Mouse (Mus musculus) hindbrain, embryonic 15.5 days (tissue): ENCODE data around the gene H13. TPM values are rescaled to one million over a fixed set of nuclear protein-coding genes. Genes with fewer than 3 reads are reported as not detected.
A peak's percentile ranks its signal among the peaks of the same experiment; 100 is the strongest.

ENCODE experiments used
- ATAC-seq: fragments of 200-750 bp; cut with Nextera tagmentation; 2 replicates; pipeline ENCODE4 v1.8.0; 2017; ENCODE audit warnings: low read depth, moderate number of reproducible peaks, moderate TSS enrichment; ENCODE audit not compliant: low FRiP score
- H3K27ac ChIP-seq: fragments of 300-500 bp; sonication (generic); replicated peaks from 2 replicates; pipeline ENCODE4 v1.5.1; 2015; ENCODE audit warnings: mild to moderate bottlenecking, inconsistent platforms
- H3K27me3 ChIP-seq: fragments of 300-500 bp; sonication (generic); 2 replicates; pipeline ENCODE4 v1.6.1; 2015; ENCODE audit warnings: control low read depth, inconsistent platforms
- H3K36me3 ChIP-seq: fragments of 300-500 bp; sonication (generic); 2 replicates; pipeline ENCODE4 v1.6.1; 2015; ENCODE audit warnings: control low read depth, inconsistent platforms
- H3K4me1 ChIP-seq: fragments of 300-500 bp; sonication (generic); replicated peaks from 2 replicates; pipeline ENCODE4 v1.6.1; 2015; ENCODE audit warnings: control low read depth, inconsistent platforms
- H3K4me2 ChIP-seq: fragments of 300-500 bp; sonication (generic); 2 replicates; pipeline ENCODE4 v1.6.1; 2015; ENCODE audit warnings: moderate library complexity, mild to moderate bottlenecking, inconsistent platforms
- H3K4me3 ChIP-seq: fragments of 300-500 bp; sonication (generic); 2 replicates; pipeline ENCODE4 v1.5.1; 2015; ENCODE audit warnings: mild to moderate bottlenecking, inconsistent platforms
- H3K9ac ChIP-seq: fragments of 300-500 bp; sonication (generic); 2 replicates; pipeline ENCODE4 v1.6.1; 2015; ENCODE audit warnings: inconsistent platforms
- H3K9me3 ChIP-seq: fragments of 300-500 bp; sonication (generic); 2 replicates; pipeline ENCODE4 v1.6.1; 2016; ENCODE audit warnings: control low read depth, inconsistent platforms
- WGBS: fragments of 180-500 bp; shearing (Covaris S2); methylation state at CpG from one replicate; pipeline ENCODE4 v1.1.7; 2015; 5-methylcytosine and 5-hydroxymethylcytosine counted together
- polyA plus RNA-seq: library from polyadenylated mRNA; unstranded; fragments of >200 nt; fragmentation: Nextera tagmentation; extraction: Ambion mirVana; gene quantifications from 2 replicates; pipeline ENCODE4 v1.2.1, GENCODE M21; 2015

Gene H13
- polyA plus RNA-seq, 1 experiment from 2014 or later: 177 TPM

DNA sequence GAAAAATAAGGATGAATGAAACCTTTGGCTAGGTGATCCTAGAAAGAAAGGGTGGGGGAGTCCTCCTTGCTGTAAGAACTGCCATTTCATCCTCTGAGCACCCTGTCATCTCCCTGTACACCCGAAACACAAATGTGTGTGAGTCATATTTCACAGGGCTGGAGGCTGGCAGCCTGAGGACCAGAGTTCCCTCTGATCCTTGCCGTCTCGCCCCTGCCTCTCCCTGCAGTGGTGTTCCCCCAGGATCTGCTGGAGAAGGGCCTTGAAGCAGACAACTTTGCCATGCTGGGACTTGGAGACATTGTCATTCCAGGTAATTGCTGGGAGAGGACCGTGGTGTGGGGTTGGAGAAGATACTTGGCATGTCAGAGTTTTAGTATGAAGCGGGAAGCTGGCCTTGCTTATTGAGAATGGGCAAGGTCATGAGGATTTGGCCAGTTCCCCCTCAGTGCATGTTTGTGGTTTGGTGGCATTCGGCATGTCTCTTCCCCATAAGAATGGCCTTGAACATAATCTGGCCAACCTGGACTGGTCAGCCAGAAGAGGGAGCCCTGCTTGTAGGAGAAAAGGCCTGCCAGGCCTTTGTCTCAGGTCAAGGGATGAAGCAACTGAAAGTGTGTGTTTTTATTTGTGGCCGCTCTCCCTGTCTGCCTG is 22.4 kb downstream of the H13 start:
- Histone ChIP-seq H3K9ac (no peak overlapping the region), H3K27ac (0 out of 2 replicates have a peak overlapping the region, but pooled peaks have one; percentile 50), H3K4me1 (peaks cover 24% of the 10 kb centered on the region), H3K4me2 (no peak overlapping the region), H3K4me3 (no peak overlapping the region), H3K9me3 (no peaks in the 10 kb centered on the region), H3K36me3 (peaks cover 32% of the 10 kb centered on the region), H3K27me3 (no peaks in the 10 kb centered on the region)
- 73% methylated on average over 7 of the region's 7 CpGs for WGBS
- no peak for ATAC-seq

DNA sequence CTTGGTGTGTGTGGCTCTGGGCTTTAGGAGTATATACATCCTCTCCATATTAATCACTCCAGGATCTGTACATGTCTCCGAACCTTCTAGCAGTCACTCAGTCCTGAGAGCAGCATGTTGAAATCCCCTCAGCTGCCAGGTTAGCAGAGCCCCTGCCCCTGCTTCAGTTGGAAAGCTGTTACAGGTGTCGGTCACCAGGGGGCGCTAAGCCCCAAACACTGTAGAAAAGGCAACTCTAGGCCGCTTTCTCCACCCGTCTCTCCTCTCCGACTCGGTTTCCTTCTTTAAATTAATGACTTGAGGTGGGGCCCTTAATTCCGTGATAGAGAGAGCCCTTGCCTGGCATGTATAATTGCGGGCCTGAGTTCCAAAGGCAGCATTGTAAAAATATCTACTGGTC is 24.0 kb downstream of the H13 start:
- peak; percentile 29; the same call in 1 of the 2 replicates for ATAC-seq
- 16% methylated on average over 9 of the region's 9 CpGs for WGBS
- Histone ChIP-seq H3K4me3 (peak overlapping the region; percentile 16; the same call in 1 of the 2 replicates), H3K27ac (0 out of 2 replicates have a peak overlapping the region, but pooled peaks have one; percentile 17), H3K36me3 (peaks cover 27% of the 10 kb centered on the region), H3K4me1 (peaks cover 21% of the 10 kb centered on the region), H3K4me2 (peak overlapping the region; percentile 43), H3K9me3 (no peaks in the 10 kb centered on the region), H3K9ac (peak overlapping the region; percentile 6; the same call in 1 of the 2 replicates), H3K27me3 (no peaks in the 10 kb centered on the region)

DNA sequence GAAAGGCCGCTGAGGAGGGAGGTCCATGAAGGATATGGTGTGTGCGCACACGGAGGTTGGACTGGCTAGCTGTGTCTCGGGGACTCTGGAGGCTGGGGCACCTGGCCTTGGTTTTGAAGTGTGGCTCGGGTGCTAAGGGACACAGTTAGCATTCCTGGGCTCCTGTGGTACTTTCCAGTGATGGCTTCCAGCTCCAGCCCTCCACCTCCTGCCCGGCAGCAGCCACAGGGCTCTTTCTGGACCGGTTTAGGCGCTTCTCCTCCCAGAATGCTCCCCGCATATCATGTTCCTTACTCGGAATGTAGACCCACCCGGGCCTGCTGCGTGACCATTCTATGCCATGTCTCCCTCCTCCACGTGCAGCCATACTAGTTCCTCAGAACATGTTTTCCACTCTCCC is 24.5 kb downstream of the H13 start:
- Histone ChIP-seq H3K9me3 (no peaks in the 10 kb centered on the region), H3K4me3 (peak overlapping the region; percentile 16; the same call in 1 of the 2 replicates), H3K9ac (peak overlapping the region; percentile 6; the same call in 1 of the 2 replicates), H3K4me1 (peaks cover 16% of the 10 kb centered on the region), H3K4me2 (peak overlapping the region; percentile 43), H3K27ac (0 out of 2 replicates have a peak overlapping the region, but pooled peaks have one; percentile 17), H3K27me3 (no peaks in the 10 kb centered on the region), H3K36me3 (peaks cover 32% of the 10 kb centered on the region)
- 89% methylated on average over 13 of the region's 13 CpGs for WGBS
- no peak for ATAC-seq

DNA sequence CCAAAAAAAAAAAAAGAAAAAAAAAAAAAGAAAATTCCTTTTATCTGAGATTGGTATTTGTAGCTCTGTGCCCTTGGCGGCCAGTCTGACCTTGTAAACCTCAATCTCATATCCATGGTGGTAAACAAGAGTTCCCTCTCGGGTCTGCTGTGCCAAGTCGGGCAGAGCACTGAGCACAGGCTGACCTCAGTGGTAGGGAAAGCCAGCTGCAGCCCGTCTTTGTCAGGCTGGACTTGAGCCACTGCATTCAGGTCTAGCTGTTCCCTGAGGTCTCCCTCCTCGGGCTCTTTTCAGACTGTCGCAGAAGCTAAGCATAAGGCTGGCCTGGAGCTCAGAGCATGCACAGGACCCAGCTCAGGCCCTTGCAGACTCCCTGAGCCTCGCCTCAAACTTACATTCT is 25.4 kb downstream of the H13 start:
- Histone ChIP-seq H3K4me2 (no peak overlapping the region), H3K9ac (no peak overlapping the region), H3K27ac (no peak overlapping the region), H3K36me3 (peaks cover 34% of the 10 kb centered on the region), H3K27me3 (no peaks in the 10 kb centered on the region), H3K4me1 (peaks cover 15% of the 10 kb centered on the region), H3K4me3 (no peak overlapping the region), H3K9me3 (no peaks in the 10 kb centered on the region)
- ATAC-seq: no peak
- 84% methylated on average over 7 of the region's 7 CpGs for WGBS

DNA sequence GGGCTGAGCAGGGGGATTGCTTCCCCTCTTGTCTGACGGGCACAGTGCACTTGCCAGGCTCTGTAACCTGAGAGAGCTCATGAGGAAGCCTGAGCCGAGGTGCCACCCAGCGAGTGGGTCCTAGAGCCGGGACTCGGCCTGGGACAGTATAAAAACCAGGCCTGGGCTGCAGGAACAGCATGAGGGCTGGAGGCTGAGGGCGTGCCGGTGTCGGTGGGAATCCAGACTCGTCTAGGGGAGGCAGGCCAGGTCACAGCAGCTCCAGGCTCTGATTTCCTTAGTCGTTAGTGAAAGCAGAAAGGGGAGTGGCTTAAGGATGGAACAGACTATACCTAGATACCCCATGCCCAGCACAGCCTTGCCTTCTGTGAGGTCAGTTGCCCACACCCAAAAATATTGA is 26.8 kb downstream of the H13 start:
- Histone ChIP-seq H3K4me3 (no peak overlapping the region), H3K4me2 (no peak overlapping the region), H3K4me1 (peaks cover 15% of the 10 kb centered on the region), H3K36me3 (peaks cover 42% of the 10 kb centered on the region), H3K9me3 (no peaks in the 10 kb centered on the region), H3K9ac (no peak overlapping the region), H3K27ac (0 out of 2 replicates have a peak overlapping the region, but pooled peaks have one; percentile 1), H3K27me3 (no peaks in the 10 kb centered on the region)
- ATAC-seq: peak; percentile 7; the same call in 1 of the 2 replicates
- WGBS: 78% methylated on average over 10 of the region's 10 CpGs

DNA sequence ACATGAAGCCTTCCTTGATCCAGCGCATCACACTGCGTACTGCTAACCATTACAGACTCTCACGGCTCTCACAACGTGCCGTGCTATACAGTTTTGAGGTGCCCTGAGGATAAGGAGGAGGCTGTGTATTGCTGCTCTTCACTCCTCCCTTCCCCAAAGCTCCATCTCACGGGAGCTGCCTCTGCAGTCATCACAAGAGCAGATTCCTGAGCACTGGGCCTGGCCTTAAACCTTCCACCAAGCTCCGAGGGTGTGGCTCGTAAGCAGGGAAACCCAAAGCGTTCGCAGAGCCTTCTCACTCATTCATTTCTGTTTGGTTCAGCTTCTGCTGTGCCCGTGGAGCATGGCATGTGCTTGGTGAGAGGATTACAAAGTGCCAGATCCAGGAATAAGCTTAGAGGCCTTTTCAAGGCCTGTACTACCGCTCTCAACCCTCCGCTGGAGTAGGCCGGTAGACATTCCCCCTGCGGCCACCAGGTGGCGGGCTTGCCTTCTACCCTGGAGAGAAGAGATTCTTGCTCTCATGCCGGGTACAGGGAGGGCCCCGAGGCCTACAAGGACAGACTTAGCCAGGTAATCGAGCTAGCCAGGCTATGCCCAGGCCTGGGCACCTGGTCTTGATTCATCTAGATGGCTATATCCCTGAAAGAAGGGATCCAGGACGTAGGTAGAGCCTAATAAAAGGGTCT is 27.4 kb downstream of the H13 start:
- Histone ChIP-seq H3K4me2 (no peak overlapping the region), H3K4me3 (no peak overlapping the region)
- 45% methylated on average over 20 of the region's 20 CpGs for WGBS

DNA sequence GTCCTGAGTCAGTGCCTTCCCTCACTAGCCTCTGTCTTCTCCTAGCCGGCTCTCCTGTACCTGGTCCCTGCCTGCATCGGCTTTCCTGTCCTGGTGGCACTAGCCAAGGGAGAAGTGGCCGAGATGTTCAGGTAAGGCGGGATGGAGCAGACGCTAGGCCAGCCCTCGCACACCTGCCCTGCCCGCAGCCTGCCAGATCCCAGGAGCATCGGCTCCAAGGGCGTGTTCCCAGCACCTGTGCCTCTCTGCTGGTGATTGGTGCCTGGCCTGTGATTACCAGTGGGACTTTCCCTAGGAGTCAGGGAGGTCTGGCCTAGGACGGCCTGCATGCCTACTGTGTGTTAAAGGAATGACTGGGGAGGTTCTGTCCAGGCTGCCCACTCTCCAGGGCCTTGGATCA is 30.9 kb downstream of the H13 start:
- peaks cover 81% of the 10 kb centered on the region for H3K36me3 ChIP-seq
- WGBS: 94% methylated on average over 10 of the region's 10 CpGs

More for the DNA sequence above, 27.4 kb downstream of the H13 start:
- no peaks in the 10 kb centered on the region for H3K27me3 ChIP-seq
- peak overlapping the region; percentile 50 for H3K9ac ChIP-seq
- H3K27ac ChIP-seq: peak overlapping the region; percentile 65
- H3K4me1 ChIP-seq: peaks cover 15% of the 10 kb centered on the region
- no peaks in the 10 kb centered on the region for H3K9me3 ChIP-seq
- H3K36me3 ChIP-seq: peaks cover 48% of the 10 kb centered on the region
- peak; percentile 52 for ATAC-seq

DNA sequence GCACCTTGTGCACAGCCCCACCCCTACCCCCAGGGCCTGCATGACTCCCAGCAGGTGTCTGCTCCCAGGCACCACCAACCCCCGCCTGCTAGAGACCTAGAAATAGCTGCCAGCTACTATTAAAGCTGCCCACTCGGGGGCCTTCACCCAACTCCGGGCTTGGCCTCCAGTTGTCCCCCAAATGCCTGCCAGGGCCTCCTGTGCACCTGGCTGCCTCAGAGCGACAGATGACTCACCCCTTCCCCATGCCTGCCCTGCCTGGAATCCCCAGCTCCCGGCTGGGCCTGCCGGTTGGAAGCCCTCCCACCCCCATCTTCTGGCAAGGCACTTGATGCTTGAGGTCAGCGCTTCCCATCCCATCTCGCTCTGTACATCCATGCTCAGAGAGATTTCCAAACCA is 31.5 kb downstream of the H13 start:
- Histone ChIP-seq H3K4me1 (peaks cover 17% of the 10 kb centered on the region), H3K9me3 (no peaks in the 10 kb centered on the region), H3K27ac (no peak overlapping the region), H3K27me3 (no peaks in the 10 kb centered on the region), H3K9ac (no peak overlapping the region), H3K4me2 (no peak overlapping the region), H3K4me3 (no peak overlapping the region), H3K36me3 (peaks cover 79% of the 10 kb centered on the region)
- ATAC-seq: no peak
- 89% methylated on average over 8 of the region's 8 CpGs for WGBS

More for the DNA sequence above, 30.9 kb downstream of the H13 start:
- H3K9me3 ChIP-seq: no peaks in the 10 kb centered on the region
- H3K27me3 ChIP-seq: no peaks in the 10 kb centered on the region
- no peak overlapping the region for H3K4me2 ChIP-seq
- H3K4me3 ChIP-seq: no peak overlapping the region
- no peak overlapping the region for H3K27ac ChIP-seq
- peaks cover 13% of the 10 kb centered on the region for H3K4me1 ChIP-seq
- H3K9ac ChIP-seq: no peak overlapping the region
- ATAC-seq: no peak

DNA sequence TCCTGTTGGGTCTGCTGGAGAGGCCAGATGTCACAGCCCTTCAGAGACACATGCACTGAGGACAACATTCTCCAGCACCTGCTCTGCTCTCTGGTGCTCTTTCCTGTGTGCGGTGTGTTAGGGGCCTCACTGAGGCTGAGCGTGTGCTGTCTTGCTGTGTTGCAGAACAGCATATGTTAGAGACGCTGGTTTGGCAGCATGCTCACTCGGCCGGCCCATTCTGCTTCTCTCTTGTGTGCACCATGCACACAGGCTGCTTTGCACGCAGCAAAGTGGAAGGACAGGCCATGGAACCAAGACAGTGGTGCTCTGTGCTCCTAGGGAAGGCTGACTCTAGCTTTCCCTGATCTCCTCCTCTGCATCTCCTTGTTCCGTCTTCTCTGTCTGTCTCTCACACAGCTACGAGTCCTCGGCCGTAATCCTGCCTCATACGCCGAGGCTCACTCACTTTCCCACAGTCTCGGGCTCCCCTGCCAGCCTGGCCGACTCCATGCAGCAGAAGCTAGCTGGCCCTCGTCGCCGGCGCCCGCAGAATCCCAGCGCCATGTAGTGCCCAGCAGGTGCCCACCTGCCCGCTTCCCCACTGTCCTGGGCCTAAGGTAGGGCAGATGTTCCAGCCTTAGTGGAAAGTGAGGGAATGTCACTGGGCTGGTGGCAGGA is 34.5 kb downstream of the H13 start:
- H3K4me1 ChIP-seq: peaks cover 32% of the 10 kb centered on the region
- 88% methylated on average over 21 of the region's 21 CpGs for WGBS
- no peak overlapping the region for H3K9ac ChIP-seq
- peaks cover 64% of the 10 kb centered on the region for H3K36me3 ChIP-seq
- H3K9me3 ChIP-seq: no peaks in the 10 kb centered on the region
- no peak overlapping the region for H3K27ac ChIP-seq
- H3K4me2 ChIP-seq: no peak overlapping the region
- ATAC-seq: no peak
- no peaks in the 10 kb centered on the region for H3K27me3 ChIP-seq
- H3K4me3 ChIP-seq: no peak overlapping the region

DNA sequence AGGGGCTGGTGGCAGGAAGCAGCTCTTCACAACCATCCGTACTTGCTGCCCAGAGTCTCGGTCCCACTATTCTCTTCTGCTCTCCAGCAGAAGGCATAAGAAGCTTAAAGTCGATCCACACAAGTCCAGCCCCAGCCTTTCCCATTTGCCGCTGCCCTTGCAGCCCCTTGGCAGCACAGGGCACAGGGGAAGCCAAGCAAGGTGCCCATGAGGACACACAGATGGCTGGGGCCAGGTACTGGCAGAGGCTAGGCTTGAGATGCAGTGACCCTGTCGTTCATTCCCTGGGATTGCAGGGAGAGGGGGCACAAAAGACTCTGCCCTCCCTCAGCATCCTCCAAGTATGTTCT is 35.0 kb downstream of the H13 start:
- ATAC-seq: no peak
- no peak overlapping the region for H3K4me3 ChIP-seq

DNA sequence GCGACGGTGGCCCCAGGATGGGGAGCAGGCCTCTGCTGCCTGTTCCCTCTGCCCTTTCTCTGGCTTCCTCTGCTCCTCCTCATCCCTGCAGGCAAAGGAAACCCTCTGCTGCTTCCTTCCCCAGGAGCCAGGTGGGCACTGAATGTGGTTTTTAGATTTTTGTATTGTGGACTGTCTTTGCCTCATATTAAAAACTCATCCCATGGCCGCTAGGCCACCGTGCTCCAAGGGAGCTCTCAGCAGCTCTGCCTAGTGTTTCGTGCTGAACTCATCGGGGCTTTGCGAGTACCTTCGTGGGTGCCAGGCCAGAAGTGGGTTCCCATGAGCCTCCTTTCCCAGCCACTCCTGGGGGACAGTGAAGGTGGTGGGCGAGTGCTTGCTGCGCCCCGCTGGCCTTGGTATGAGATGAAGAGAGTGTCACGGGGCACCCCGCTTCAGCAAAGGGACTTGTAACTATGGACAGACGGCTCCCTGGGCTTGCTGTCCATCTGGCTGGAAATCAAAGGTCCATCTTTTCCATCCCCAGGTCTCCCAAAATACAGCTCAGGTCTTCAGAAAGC is 35.6 kb downstream of the H13 start:
- Histone ChIP-seq H3K27ac (0 out of 2 replicates have a peak overlapping the region, but pooled peaks have one; percentile 88), H3K36me3 (peaks cover 56% of the 10 kb centered on the region)
- WGBS: 86% methylated on average over 14 of the region's 14 CpGs

More for the DNA sequence above, 35.0 kb downstream of the H13 start:
- no peaks in the 10 kb centered on the region for H3K9me3 ChIP-seq
- no peak overlapping the region for H3K9ac ChIP-seq
- H3K4me2 ChIP-seq: no peak overlapping the region
- H3K4me1 ChIP-seq: peaks cover 32% of the 10 kb centered on the region
- peaks cover 61% of the 10 kb centered on the region for H3K36me3 ChIP-seq
- 78% methylated on average over 5 of the region's 5 CpGs for WGBS
- H3K27me3 ChIP-seq: no peaks in the 10 kb centered on the region
- no peak overlapping the region for H3K27ac ChIP-seq

More for the DNA sequence above, 35.6 kb downstream of the H13 start:
- no peaks in the 10 kb centered on the region for H3K27me3 ChIP-seq
- no peak overlapping the region for H3K4me2 ChIP-seq
- no peaks in the 10 kb centered on the region for H3K9me3 ChIP-seq
- no peak overlapping the region for H3K4me3 ChIP-seq
- no peak for ATAC-seq
- H3K9ac ChIP-seq: no peak overlapping the region
- peaks cover 32% of the 10 kb centered on the region for H3K4me1 ChIP-seq
